Mouse (Mus musculus) stomach, postnatal 0 days (tissue): Measurements from ENCODE around the gene Chst11.

Source experiments
- CTCF ChIP-seq: IDR thresholded peaks from 2 replicates; pipeline ENCODE4 v1.5.1; 2016; ENCODE audit warnings: antibody characterized with exemption, low read depth, mild to moderate bottlenecking, moderate library complexity
- EP300 ChIP-seq: optimal IDR thresholded peaks from 2 replicates; pipeline ENCODE3; 2016; ENCODE audit warnings: antibody characterized with exemption

GRCm38 (mm10) chr10:83228626-83229025, 243.3 kb downstream of the Chst11 start:
- TF ChIP-seq EP300 = no peak
- TF ChIP-seq CTCF = no peak
